Mouse (Mus musculus) myocyte (in vitro differentiated cells): ENCODE data around the gene Gramd1b. TPM values are rescaled to one million over a fixed set of nuclear protein-coding genes. Genes with fewer than 3 reads are reported as not detected.

Experiments
- H3K27me3 ChIP-seq: one replicate; pipeline ENCODE4 v1.6.1; 2011; ENCODE audit not compliant: control insufficient read depth, insufficient read depth, insufficient read length
- H3K36me3 ChIP-seq: one replicate; pipeline ENCODE4 v1.6.1; 2011; ENCODE audit not compliant: control insufficient read depth, insufficient read depth
- H3K4me2 ChIP-seq: one replicate; pipeline ENCODE4 v1.6.1; 2011; ENCODE audit warnings: low read depth, control low read depth
- H3K4me3 ChIP-seq: one replicate; pipeline ENCODE4 v1.5.1; 2011; ENCODE audit warnings: mild to moderate bottlenecking, control low read depth, moderate library complexity
- H3K79me2 ChIP-seq: one replicate; pipeline ENCODE4 v1.6.1; 2011; ENCODE audit not compliant: control insufficient read depth, insufficient read depth
- H3ac ChIP-seq: one replicate; pipeline ENCODE4 v1.6.1; 2011; ENCODE audit not compliant: control insufficient read depth, insufficient read length
- CEBPB ChIP-seq: IDR thresholded peaks from 2 replicates; pipeline ENCODE4 v1.6.1; 2011; ENCODE audit warnings: mild to moderate bottlenecking, moderate library complexity; ENCODE audit not compliant: poor library complexity, insufficient read depth, severe bottlenecking
- E2F4 ChIP-seq: IDR thresholded peaks from one replicate; pipeline ENCODE4 v1.6.1; 2011; ENCODE audit warnings: mild to moderate bottlenecking, control low read depth, moderate library complexity; ENCODE audit not compliant: insufficient read depth
- MAX ChIP-seq: IDR thresholded peaks from one replicate; pipeline ENCODE4 v1.6.1; 2011; ENCODE audit warnings: low read depth, mild to moderate bottlenecking, control low read depth
- MYOD1 ChIP-seq, 3 experiments: IDR thresholded peaks; one replicate each; pipeline ENCODE4 v1.6.1; 2011; ENCODE audit warnings: control low read depth in 2 of 3, low read depth in 2 of 3, mild to moderate bottlenecking in 2 of 3, moderate library complexity in 1 of 3; ENCODE audit not compliant: insufficient read length in 2 of 3, control insufficient read depth in 1 of 3
- MYOG ChIP-seq, 3 experiments: IDR thresholded peaks; one replicate each; pipeline ENCODE4 v1.6.1; 2011; ENCODE audit warnings: control low read depth in 2 of 3, low read depth in 2 of 3, mild to moderate bottlenecking in 2 of 3; ENCODE audit not compliant: insufficient read length in 2 of 3, control insufficient read depth in 1 of 3, insufficient read depth in 1 of 3
- POLR2A ChIP-seq: IDR thresholded peaks from one replicate; pipeline ENCODE4 v1.6.1; 2011; ENCODE audit warnings: low read depth, mild to moderate bottlenecking, control low read depth, moderate library complexity; ENCODE audit not compliant: insufficient read length
- POLR2AphosphoS2 ChIP-seq: IDR thresholded peaks from one replicate; pipeline ENCODE4 v1.6.1; 2011; ENCODE audit warnings: low read depth, control low read depth; ENCODE audit not compliant: insufficient read length
- REST ChIP-seq: IDR thresholded peaks from one replicate; pipeline ENCODE4 v1.6.1; 2011; ENCODE audit warnings: mild to moderate bottlenecking, control low read depth, moderate library complexity; ENCODE audit not compliant: insufficient read depth, insufficient read length
- SRF ChIP-seq: IDR thresholded peaks from one replicate; pipeline ENCODE4 v1.6.1; 2011; ENCODE audit warnings: low read depth; ENCODE audit not compliant: control insufficient read depth, insufficient read length
- TCF12 ChIP-seq: IDR thresholded peaks from one replicate; pipeline ENCODE4 v1.6.1; 2011; ENCODE audit warnings: mild to moderate bottlenecking, control low read depth; ENCODE audit not compliant: poor library complexity, insufficient read depth, severe bottlenecking
- TCF3 ChIP-seq: IDR thresholded peaks from one replicate; pipeline ENCODE4 v1.6.1; 2011; ENCODE audit warnings: low read depth, control low read depth; ENCODE audit not compliant: insufficient read length
- USF1 ChIP-seq: IDR thresholded peaks from one replicate; pipeline ENCODE4 v1.6.1; 2011; ENCODE audit warnings: low read depth, mild to moderate bottlenecking, control low read depth, moderate library complexity
- polyA plus RNA-seq: library from polyadenylated mRNA; unstranded; fragments of >200 nt; fragmentation: generic; extraction: Trizol; gene quantifications from one replicate; pipeline ENCODE4 v1.2.1, GENCODE M21; 2012; ENCODE audit warnings: missing spikeins

Gramd1b gene
- polyA plus RNA-seq, 1 experiment = 33.9 TPM

DNA sequence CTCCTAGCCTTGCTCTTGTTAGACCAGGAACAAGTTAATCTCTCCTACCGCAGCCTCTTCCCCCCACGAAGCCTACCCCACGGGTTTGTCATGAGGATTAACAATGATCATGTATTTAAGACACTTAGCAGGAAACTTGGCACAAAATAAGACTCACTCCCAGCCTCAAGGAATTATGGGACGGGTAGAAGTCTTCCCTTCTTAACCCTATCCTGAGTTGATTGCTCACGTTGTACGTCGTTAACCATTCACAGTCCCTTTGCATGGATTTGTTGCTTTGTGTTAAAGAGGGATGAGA, 80.8 kb downstream of the Gramd1b start:
- Histone ChIP-seq H3K79me2 (peaks cover 52% of the 10 kb centered on the region), H3ac (no peak overlapping the region), H3K4me3 (no peak overlapping the region), H3K27me3 (no peaks in the 10 kb centered on the region), H3K4me2 (peak overlapping the region; percentile 68), H3K36me3 (no peaks in the 10 kb centered on the region)
- TF ChIP-seq TCF12 (no peak), E2F4 (no peak), SRF (no peak), MYOD1 (IDR thresholded peaks at IDR 0.05; ENCODE audit: control insufficient read depth in 1 of 3, insufficient read length in 2 of 3, low read depth in 2 of 3) (no peak), MYOG (IDR thresholded peaks at IDR 0.05; ENCODE audit: control insufficient read depth in 1 of 3, insufficient read depth in 1 of 3, insufficient read length in 2 of 3, low read depth in 2 of 3) (no peak), REST (no peak), MAX (no peak), CEBPB (no peak), POLR2A (no peak), POLR2AphosphoS2 (no peak), USF1 (no peak), TCF3 (no peak)

- TF ChIP-seq TCF3 = no peak
- no peak for TF ChIP-seq SRF
- TF ChIP-seq MYOD1 (IDR thresholded peaks at IDR 0.05; ENCODE audit: control insufficient read depth in 1 of 3, insufficient read length in 2 of 3, low read depth in 2 of 3) = peak in 2 of 3 experiments; percentile 58 to 76
- no peak for TF ChIP-seq E2F4
- peak in 1 of 3 experiments; percentile 38 for TF ChIP-seq MYOG (IDR thresholded peaks at IDR 0.05; ENCODE audit: control insufficient read depth in 1 of 3, insufficient read depth in 1 of 3, insufficient read length in 2 of 3, low read depth in 2 of 3)
- TF ChIP-seq REST = no peak
- H3K27me3 ChIP-seq = no peaks in the 10 kb centered on the region
- H3K4me2 ChIP-seq = peak overlapping the region; percentile 68
- no peaks in the 10 kb centered on the region for H3K36me3 ChIP-seq
- no peak overlapping the region for H3ac ChIP-seq
- peaks cover 54% of the 10 kb centered on the region for H3K79me2 ChIP-seq
- no peak overlapping the region for H3K4me3 ChIP-seq
Observed at GRCm38 (mm10) chr9:40449610-40450416, 81.4 kb downstream of the Gramd1b start.

GRCm38 (mm10) chr9:40448646-40449243, 82.4 kb downstream of the Gramd1b start:
- Histone ChIP-seq H3ac (no peak overlapping the region), H3K79me2 (peaks cover 51% of the 10 kb centered on the region), H3K4me2 (peak overlapping the region; percentile 68), H3K36me3 (no peaks in the 10 kb centered on the region), H3K27me3 (no peaks in the 10 kb centered on the region), H3K4me3 (no peak overlapping the region)
- TF ChIP-seq E2F4 = no peak
- no peak for TF ChIP-seq SRF
- TF ChIP-seq MAX = no peak
- TF ChIP-seq TCF12 = no peak
- TF ChIP-seq POLR2AphosphoS2 = no peak
- TF ChIP-seq TCF3 = no peak

DNA sequence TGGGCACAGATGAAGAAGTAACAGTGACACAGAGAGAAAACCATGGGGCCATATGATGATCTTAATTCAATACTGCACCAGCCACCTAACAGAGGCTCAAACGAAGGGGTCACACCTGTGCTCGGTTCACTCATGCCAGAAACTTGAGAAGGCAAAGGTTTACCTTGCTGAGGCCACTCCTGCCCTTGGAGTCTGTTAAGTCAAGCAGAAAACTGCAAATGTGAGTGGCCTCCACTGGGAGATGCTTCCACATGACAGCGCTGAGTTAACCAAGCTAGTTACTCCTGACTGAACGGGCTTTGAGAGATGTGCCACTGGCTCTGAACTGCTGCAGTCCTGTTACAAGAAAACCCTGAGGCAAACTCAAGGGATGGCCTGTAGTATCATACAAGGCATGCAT, 83.9 kb downstream of the Gramd1b start:
- no peak overlapping the region for H3K4me2 ChIP-seq
- no peak for TF ChIP-seq MAX
- peaks cover 42% of the 10 kb centered on the region for H3K79me2 ChIP-seq
- H3K36me3 ChIP-seq = no peaks in the 10 kb centered on the region
- no peaks in the 10 kb centered on the region for H3K27me3 ChIP-seq
- no peak overlapping the region for H3K4me3 ChIP-seq
- H3ac ChIP-seq = no peak overlapping the region

- H3K4me3 ChIP-seq = no peak overlapping the region
- H3K36me3 ChIP-seq = no peaks in the 10 kb centered on the region
- H3K27me3 ChIP-seq = no peaks in the 10 kb centered on the region
- H3K4me2 ChIP-seq = no peak overlapping the region
- TF ChIP-seq POLR2A = no peak
- TF ChIP-seq USF1 = no peak
- TF ChIP-seq TCF12 = no peak
- TF ChIP-seq CEBPB = no peak
- H3ac ChIP-seq = no peak overlapping the region
- H3K79me2 ChIP-seq = peaks cover 39% of the 10 kb centered on the region
Observed at GRCm38 (mm10) chr9:40444961-40445360, 86.2 kb downstream of the Gramd1b start.
